Mouse (Mus musculus): ENCODE results near the gene Tnfrsf8. TPM values are rescaled to one million over a fixed set of nuclear protein-coding genes. Genes with fewer than 3 reads are reported as not detected.
"Not testable (repeated sequence)": the region's sequence is repeated elsewhere in the genome, so short reads cannot be mapped to it uniquely, and the experiment has no call there.

Tnfrsf8 gene
- total RNA-seq (2014; rRNA removed) (0.09 TPM in 1 of 2 replicates, not detected in the other), polyA plus RNA-seq (2012; rRNA removed) (0.02 TPM in 1 of 2 replicates, not detected in the other)

DNA sequence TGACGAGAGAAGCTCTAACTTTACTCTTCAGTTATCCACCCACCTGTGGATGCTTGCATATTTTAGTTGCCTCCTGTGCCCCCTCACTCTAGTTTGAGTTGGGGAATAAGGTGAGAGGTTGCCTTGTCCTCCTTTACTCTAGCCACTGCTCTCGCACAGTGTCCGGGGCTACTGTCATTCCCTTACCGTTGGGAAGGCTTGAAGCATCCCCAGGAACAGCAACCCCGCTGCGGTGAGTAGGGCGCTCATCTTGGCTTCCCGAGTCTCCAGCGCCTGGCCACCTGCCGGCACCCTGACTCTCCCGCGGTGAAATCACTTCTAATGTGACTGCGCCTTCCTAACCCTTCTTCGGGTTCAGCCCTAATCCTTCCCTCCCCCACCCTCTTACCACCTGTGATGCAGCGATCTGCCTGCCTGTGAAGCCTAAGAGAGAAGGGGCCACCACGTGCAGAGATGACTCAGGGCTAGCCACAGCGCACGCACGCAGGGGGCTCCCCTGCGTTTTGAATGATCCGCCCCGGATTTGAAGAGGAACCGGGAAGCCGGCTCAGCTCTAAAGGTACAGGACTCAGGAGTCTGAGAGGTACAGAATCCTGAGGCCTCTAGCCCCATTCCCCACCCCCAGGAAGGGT lies at the start of gene Tnfrsf8:
Gene Tnfrsf8, minus strand, starts transcription at position 329 of the 632 bp plus-strand sequence.
- DNase-seq (ENCODE audit: extremely low read depth, low read depth, low spot score) = no peak
- Histone ChIP-seq H3K4me3 (ENCODE audit: insufficient read depth, low read depth, low read length) (no peak within 1 kb of the TSS), H3K4me1 (ENCODE audit: control insufficient read depth, insufficient read depth, low read length) (no peaks in the 10 kb centered on the region), H3K27me3 (ENCODE audit: control insufficient read depth, insufficient read depth, low read length) (peaks cover 7% of the 10 kb centered on the region; the same call in 1 of the 2 replicates), H3K27ac (replicated peaks; ENCODE audit: insufficient read depth, low read depth, low read length) (no peak within 1 kb of the TSS), H3K79me2 (ENCODE audit: control insufficient read depth, insufficient read depth, low read length) (no peaks in the 10 kb centered on the region), H3K36me3 (ENCODE audit: control insufficient read depth, insufficient read depth, low read length) (no peaks in the 10 kb centered on the region), H3K9ac (ENCODE audit: low read depth, low read length) (no peak within 1 kb of the TSS)
- WGBS = 4% methylated on average over 24 of the region's 24 CpGs
- TF ChIP-seq POLR2A (IDR thresholded peaks at IDR 0.05; ENCODE audit: extremely low read depth, insufficient read depth, low read length) = no peak
- TF ChIP-seq CTCF (IDR thresholded peaks at IDR 0.05; ENCODE audit: low read depth, low read length) = no peak

- not testable (repeated sequence) for H3K9ac ChIP-seq (ENCODE audit: low read depth, low read length); H3K27me3 ChIP-seq (ENCODE audit: control insufficient read depth, insufficient read depth, low read length); DNase-seq (ENCODE audit: extremely low read depth, low read depth, low spot score); H3K79me2 ChIP-seq (ENCODE audit: control insufficient read depth, insufficient read depth, low read length); H3K4me3 ChIP-seq (ENCODE audit: insufficient read depth, low read depth, low read length); H3K4me1 ChIP-seq (ENCODE audit: control insufficient read depth, insufficient read depth, low read length); H3K27ac ChIP-seq (replicated peaks; ENCODE audit: insufficient read depth, low read depth, low read length); H3K36me3 ChIP-seq (ENCODE audit: control insufficient read depth, insufficient read depth, low read length)
Measured at GRCm38 (mm10) chr4:145361635-145362034, 46.7 kb upstream of the Tnfrsf8 start.

DNA sequence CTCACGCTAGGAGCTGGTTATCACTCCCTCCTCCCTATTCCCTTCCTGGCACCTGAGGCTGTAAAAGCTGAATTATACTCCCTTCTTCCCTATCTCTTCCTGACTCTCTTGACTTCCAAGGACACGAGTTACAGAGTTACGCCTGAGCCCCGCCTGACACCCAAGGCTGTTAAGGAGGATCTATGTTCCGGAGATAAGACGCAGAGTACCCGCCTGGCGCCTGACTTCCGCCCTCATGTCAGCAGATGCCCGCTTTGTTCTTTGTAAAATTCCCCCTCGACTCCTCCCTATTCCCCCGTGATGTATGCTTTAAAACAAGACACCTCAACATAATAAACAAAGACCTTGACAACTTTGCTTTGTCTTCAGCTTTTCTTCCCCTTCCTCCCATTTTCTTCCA lies 46.1 kb upstream of the Tnfrsf8 start:
- no peak for DNase-seq (ENCODE audit: extremely low read depth, low read depth, low spot score)
- TF ChIP-seq POLR2A (IDR thresholded peaks at IDR 0.05; ENCODE audit: extremely low read depth, insufficient read depth, low read length) (no peak), CTCF (IDR thresholded peaks at IDR 0.05; ENCODE audit: low read depth, low read length) (no peak)
- no peak overlapping the region for H3K4me3 ChIP-seq (ENCODE audit: insufficient read depth, low read depth, low read length)
- H3K27ac ChIP-seq (replicated peaks; ENCODE audit: insufficient read depth, low read depth, low read length) = no peak overlapping the region
- no peak overlapping the region for H3K9ac ChIP-seq (ENCODE audit: low read depth, low read length)
- H3K36me3 ChIP-seq (ENCODE audit: control insufficient read depth, insufficient read depth, low read length) = no peaks in the 10 kb centered on the region
- no peaks in the 10 kb centered on the region for H3K79me2 ChIP-seq (ENCODE audit: control insufficient read depth, insufficient read depth, low read length)
- WGBS = 12% methylated on average over 12 of the region's 12 CpGs
- no peaks in the 10 kb centered on the region for H3K27me3 ChIP-seq (ENCODE audit: control insufficient read depth, insufficient read depth, low read length)
- H3K4me1 ChIP-seq (ENCODE audit: control insufficient read depth, insufficient read depth, low read length) = no peaks in the 10 kb centered on the region

DNA sequence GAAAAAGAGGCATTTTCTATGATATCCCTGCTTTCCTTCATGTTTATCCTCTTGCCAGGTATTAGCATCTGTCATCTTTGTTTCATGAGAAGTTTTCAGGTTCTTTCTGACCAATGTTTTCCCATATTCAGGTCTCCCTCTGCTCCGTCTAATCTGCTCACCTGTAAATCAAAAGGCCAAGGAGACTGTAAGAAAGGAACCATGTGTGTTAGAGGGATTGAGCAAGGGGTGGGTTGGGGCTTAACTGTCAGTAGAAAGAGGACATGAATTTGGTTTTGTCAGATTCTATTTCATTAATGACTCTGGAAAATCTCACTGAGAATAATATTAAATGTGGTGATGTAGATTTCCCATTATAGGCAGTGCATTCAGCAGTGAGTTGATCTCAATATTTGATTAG lies 45.6 kb upstream of the Tnfrsf8 start:
- Histone ChIP-seq H3K27me3 (ENCODE audit: control insufficient read depth, insufficient read depth, low read length) (no peaks in the 10 kb centered on the region), H3K36me3 (ENCODE audit: control insufficient read depth, insufficient read depth, low read length) (no peaks in the 10 kb centered on the region), H3K27ac (replicated peaks; ENCODE audit: insufficient read depth, low read depth, low read length) (no peak overlapping the region), H3K4me3 (ENCODE audit: insufficient read depth, low read depth, low read length) (no peak overlapping the region), H3K4me1 (ENCODE audit: control insufficient read depth, insufficient read depth, low read length) (no peaks in the 10 kb centered on the region), H3K9ac (ENCODE audit: low read depth, low read length) (no peak overlapping the region), H3K79me2 (ENCODE audit: control insufficient read depth, insufficient read depth, low read length) (no peaks in the 10 kb centered on the region)
- TF ChIP-seq CTCF (IDR thresholded peaks at IDR 0.05; ENCODE audit: low read depth, low read length) (no peak), POLR2A (IDR thresholded peaks at IDR 0.05; ENCODE audit: extremely low read depth, insufficient read depth, low read length) (no peak)
- no peak for DNase-seq (ENCODE audit: extremely low read depth, low read depth, low spot score)
- WGBS = 80% methylated on average over 1 of the region's 1 CpGs

DNA sequence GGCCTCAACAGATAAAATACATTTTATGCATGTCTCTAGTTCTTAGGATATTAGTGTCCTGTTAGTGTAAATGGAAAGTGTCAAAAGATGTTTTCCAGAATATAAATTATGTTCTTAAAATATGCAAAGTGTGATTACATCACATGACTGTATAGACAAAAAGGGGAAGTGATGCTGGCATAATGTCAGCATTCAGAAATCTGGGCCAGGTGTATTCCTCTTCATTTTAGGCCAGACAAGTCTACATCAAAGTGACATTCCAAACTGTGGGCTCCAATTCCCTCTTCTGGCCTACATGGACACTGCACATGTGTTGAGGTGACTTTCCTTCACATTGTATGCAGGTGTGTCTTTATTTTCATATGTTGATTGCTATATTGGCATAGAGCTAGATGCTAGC lies 41.3 kb upstream of the Tnfrsf8 start:
- Histone ChIP-seq H3K4me1 (ENCODE audit: control insufficient read depth, insufficient read depth, low read length) (no peaks in the 10 kb centered on the region), H3K79me2 (ENCODE audit: control insufficient read depth, insufficient read depth, low read length) (no peaks in the 10 kb centered on the region), H3K27ac (replicated peaks; ENCODE audit: insufficient read depth, low read depth, low read length) (no peak overlapping the region), H3K4me3 (ENCODE audit: insufficient read depth, low read depth, low read length) (no peak overlapping the region), H3K36me3 (ENCODE audit: control insufficient read depth, insufficient read depth, low read length) (no peaks in the 10 kb centered on the region), H3K9ac (ENCODE audit: low read depth, low read length) (no peak overlapping the region), H3K27me3 (ENCODE audit: control insufficient read depth, insufficient read depth, low read length) (no peaks in the 10 kb centered on the region)
- no peak for DNase-seq (ENCODE audit: extremely low read depth, low read depth, low spot score)
- TF ChIP-seq CTCF (IDR thresholded peaks at IDR 0.05; ENCODE audit: low read depth, low read length) (no peak), POLR2A (IDR thresholded peaks at IDR 0.05; ENCODE audit: extremely low read depth, insufficient read depth, low read length) (no peak)

DNA sequence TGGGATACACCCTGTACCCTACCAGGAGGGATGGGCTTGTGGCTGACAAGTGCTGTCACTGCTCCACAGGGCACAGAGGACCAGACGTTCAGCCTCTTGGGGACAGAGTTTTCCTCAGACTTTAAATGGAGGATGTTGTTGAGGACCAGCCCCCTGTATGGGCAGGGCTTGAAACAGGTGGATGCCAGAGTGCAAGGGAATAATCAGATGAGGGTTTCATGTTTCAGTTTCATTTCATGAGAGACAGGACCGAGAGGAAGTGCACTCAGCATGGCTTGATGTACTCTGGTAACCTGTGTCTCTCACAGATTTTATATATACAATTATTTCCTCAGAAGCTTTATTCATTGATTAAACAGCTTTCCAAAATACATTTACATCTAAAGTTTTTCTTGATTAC lies 38.9 kb upstream of the Tnfrsf8 start:
- Histone ChIP-seq H3K79me2 (ENCODE audit: control insufficient read depth, insufficient read depth, low read length) (no peaks in the 10 kb centered on the region), H3K27ac (replicated peaks; ENCODE audit: insufficient read depth, low read depth, low read length) (no peak overlapping the region), H3K36me3 (ENCODE audit: control insufficient read depth, insufficient read depth, low read length) (no peaks in the 10 kb centered on the region), H3K27me3 (ENCODE audit: control insufficient read depth, insufficient read depth, low read length) (no peaks in the 10 kb centered on the region), H3K4me1 (ENCODE audit: control insufficient read depth, insufficient read depth, low read length) (no peaks in the 10 kb centered on the region), H3K4me3 (ENCODE audit: insufficient read depth, low read depth, low read length) (no peak overlapping the region), H3K9ac (ENCODE audit: low read depth, low read length) (no peak overlapping the region)
- TF ChIP-seq CTCF (IDR thresholded peaks at IDR 0.05; ENCODE audit: low read depth, low read length) (no peak), POLR2A (IDR thresholded peaks at IDR 0.05; ENCODE audit: extremely low read depth, insufficient read depth, low read length) (no peak)
- WGBS = 46% methylated on average over 2 of the region's 2 CpGs
- no peak for DNase-seq (ENCODE audit: extremely low read depth, low read depth, low spot score)

Measured in liver, adult 2 months (tissue).